Mouse (Mus musculus): ENCODE results near the gene Eno4.
"Not testable (repeated sequence)": the region's sequence is repeated elsewhere in the genome, so short reads cannot be mapped to it uniquely, and the experiment has no call there.

The Eno4 gene

DNA sequence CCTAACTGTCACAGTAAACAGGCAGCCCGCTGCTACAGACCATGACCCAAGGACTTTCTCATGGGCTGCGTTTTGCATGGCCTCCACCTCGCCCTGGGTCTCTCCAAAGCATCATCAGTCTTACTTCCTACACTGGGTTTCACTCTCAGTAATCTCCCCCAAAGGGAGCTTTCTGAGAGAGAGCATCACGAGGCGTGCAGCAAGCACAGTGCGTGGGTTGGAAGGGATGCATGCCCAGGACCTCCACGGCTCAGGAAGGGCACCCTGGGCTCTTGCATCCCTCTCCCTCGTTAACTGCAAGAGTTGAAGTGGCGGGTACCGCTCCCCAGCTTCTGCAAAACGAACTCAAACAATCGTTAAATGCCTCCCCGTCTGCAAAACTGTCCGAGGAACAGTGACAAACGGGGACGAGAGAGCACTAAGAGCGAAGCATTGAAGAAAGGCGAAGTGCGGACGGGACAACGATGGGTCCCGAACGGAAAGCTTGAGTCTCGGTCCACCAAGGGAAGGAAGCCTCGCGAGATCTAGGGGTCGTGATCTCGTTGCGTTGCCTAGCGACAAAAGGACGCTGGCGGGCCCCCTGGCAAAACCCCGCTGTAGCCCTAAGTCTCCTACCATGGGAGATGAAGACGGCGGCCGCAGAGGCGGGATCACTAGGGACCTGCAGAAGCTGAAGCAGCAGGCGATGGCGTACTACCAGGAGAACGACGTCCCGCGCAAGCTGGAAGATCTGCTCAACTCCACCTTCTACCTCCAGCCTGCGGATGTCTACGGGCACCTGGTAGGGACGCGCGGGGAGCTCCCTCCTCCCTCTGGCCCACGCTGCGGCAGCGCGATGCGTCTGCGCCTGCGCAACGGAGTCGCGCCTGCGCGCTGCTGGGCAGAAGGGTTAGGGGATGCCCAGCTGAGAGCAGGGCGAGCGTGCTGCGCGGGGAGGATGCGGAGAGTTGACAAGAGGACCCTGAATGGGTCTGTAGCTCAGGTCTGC is at the start of gene Eno4, which contains the start of gene Hspa12a:
TSS of gene Eno4 (plus strand) at position 585 of the 988 bp plus-strand sequence.
TSS of gene Hspa12a (minus strand) at position 814 of the 988 bp plus-strand sequence.
- in situ Hi-C loops (cut with MboI) = no loop called here

- in situ Hi-C loops (cut with MboI) = no loop called here
Observed at GRCm38 (mm10) chr19:58896216-58896615, 47.0 kb upstream of the Eno4 start.

DNA sequence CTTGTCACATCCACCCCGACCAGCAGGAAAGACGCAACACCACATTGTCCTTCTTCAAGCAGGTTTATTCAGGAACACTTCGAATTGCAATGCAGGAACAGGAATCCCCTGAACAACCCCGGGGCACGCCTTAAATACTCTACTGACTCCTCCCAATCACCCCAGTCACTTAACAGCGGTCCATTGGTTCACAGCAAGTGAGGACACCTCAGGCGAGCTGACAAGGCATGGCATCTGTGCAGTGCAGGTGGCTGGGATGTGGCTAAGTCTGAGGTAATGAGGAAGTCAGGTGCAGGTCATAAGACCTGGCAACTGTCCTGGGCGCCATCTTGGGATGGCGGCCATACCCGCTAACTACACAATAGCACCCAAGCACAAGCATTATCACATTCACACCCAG is 42.8 kb upstream of the Eno4 start:
- in situ Hi-C loops (cut with MboI) = not testable (repeated sequence)

- in situ Hi-C loops (cut with MboI) = no loop called here
Observed at GRCm38 (mm10) chr19:58903079-58903898, 39.9 kb upstream of the Eno4 start.

DNA sequence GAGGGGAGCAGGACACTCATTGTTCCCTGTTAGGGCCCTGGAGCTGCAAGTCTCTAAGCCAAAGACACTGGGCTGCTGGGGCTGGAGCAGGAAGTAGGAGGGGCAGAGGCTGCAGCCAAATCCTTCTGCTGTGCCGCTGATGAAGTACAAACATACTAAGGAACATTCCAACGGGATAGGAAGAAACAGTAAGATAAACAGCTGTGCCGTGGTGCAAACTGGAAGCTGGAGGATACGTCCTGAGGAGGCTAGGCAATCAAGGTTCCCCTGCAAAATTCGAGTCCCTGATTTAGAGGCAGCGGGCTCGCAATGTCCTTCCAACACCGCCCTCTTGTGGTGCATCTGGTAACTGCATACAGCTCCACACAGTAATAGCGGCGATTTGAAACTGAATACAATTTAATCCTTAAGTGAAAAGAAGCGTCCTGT is 39.3 kb upstream of the Eno4 start:
- in situ Hi-C loops (cut with MboI) = no loop called here

- in situ Hi-C loops (cut with MboI) = no loop called here
Observed at GRCm38 (mm10) chr19:58906685-58907084, 36.5 kb upstream of the Eno4 start.

DNA sequence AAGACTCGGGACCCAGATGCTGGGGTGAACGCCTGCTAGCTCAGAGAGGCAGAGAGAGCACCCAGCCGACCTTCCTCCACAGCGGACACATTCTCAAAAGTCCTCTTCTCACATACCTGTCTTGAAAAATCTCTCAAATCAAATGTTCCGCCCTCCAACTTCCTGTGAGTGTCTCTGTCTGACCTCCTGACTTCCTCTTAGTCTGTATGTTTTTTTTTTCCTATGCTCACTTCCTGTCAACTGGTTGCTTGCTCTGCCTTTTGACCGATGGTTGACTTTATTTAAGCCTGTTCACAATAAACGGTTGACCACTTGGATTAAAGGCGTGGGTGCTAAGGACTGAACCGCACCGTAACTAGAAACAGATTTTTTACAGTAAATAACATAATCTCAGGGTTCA is 35.2 kb upstream of the Eno4 start:
- in situ Hi-C loops (cut with MboI) = no loop called here

DNA sequence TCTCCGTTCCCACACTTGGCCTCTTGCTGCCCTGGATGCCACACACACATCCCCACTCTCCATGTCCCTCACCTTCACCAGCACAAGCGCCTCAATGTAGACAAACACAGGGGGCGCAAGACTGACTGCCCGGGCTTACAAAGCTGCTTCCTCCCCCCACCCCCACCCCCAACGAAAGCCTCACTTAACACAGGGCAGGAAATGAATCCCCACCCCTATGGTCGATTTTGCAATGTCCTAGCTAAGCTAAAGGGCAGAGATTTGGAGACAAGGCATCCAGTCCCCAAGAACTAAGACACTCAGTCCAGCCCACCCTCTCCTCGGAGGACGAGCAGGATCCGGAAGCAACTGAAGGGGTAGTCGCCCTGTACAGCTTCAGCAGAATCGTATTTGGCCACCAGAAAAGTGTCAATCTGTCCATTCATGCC is 32.3 kb upstream of the Eno4 start:
- in situ Hi-C loops (cut with MboI) = loop anchor here (10.0 kb wide), 2 partner anchors 106 to 284 kb away; no protein-coding TSS in a partner anchor

- in situ Hi-C loops (cut with MboI) = loop anchor here (10.0 kb wide), 2 partner anchors 107 to 283 kb away; no protein-coding TSS in a partner anchor
Observed at GRCm38 (mm10) chr19:58911386-58911785, 31.8 kb upstream of the Eno4 start.

GRCm38 (mm10) chr19:58913301-58913700 is 29.9 kb upstream of the Eno4 start:
- in situ Hi-C loops (cut with MboI) = loop anchor here (10.0 kb wide), 2 partner anchors 108 to 282 kb away; no protein-coding TSS in a partner anchor

DNA sequence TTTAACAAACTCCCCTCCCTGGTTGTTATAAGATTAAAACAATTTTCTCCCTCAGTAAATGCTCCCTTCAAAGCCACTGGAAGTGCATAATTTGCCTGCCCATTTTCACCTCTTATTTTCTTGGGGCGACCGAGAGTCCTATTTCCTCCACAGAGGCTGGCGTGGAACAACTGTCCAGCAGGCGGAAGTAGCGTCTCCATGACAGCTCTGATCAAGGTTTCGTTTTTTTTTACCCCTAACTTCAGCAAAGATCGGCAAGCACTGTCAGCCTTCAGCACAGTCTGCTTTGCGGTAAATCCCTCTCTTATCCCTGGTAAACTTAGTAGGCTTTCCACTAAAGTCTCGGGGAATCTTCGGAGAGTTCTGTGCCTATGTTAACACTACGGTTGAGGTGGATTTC is 24.6 kb upstream of the Eno4 start:
- in situ Hi-C loops (cut with MboI) = loop anchor here (10.0 kb wide), 2 partner anchors 114 to 276 kb away; no protein-coding TSS in a partner anchor

DNA sequence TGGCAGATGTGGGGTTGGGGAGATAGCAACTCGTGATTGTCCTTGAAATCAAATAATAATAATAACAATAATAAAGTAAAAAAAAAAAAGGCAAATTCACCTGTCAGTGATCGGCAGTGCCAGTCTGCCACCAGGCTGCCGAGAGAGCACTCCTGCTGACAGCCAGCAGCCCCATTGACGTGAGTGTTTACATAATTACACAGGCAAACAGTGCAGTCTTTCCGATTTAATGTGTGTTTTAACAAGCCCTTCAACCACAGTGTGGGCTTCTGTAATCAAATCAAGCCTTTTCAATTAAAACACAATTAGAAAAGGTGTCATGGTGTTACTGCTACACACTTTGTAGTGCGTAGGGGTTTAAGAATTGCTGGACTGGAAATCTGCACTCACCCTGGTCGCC is 24.1 kb upstream of the Eno4 start:
- in situ Hi-C loops (cut with MboI) = loop anchor here (10.0 kb wide), 2 partner anchors 114 to 276 kb away; no protein-coding TSS in a partner anchor

DNA sequence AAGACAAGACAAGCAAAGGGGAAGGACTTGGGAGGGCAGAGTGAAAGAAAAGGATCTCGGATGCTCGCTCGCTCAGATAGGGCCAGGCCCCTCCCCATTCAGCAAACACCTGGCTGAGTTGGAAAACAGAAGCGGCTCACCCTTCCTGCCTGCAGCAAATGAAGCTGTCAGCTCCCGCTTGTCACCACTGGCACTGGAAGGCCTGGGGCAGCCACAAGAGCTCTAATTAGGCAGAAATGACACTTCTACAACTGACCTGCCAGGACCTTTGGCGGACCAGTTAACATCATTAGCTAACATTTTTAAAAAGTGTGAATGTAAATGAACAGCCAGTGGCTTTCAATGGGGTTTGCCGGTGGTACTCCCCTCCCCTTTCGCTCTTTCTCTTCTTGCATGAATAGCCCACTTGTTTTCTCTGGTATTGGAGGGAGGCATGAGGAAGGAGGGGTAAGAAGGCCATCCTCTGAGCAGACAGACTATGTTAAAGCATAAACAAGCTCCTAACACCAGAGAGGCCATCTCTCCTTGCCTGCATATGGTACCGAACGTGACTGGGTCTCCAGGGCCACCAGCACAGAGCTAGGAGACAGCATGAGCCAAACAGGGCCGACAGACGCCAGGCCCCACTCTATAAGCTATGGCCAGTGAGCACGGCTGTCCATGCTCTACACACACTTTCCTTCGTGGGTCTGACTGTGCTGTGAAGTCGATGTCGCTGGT is 12.0 kb upstream of the Eno4 start:
- in situ Hi-C loops (cut with MboI) = no loop called here

DNA sequence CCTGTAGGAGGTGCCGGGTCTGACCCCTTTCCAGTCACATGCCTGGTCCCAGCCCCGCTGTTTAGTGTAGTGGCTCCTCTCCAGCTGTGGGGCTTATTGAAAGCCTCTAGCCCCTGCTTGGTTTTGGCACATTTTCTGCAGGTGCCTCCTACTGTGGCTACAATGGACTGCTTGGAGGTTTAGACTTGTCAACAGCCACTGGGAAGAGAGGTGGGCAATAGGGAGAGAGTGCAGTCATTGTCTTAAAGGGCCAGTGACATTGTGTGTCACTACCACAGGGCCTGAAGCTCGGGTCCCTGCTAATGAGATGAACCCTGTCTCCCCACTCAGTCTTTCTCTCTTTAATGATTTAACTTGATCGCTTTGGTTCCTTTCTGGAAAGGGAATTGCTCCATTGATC is 10.2 kb upstream of the Eno4 start:
- in situ Hi-C loops (cut with MboI) = no loop called here

DNA sequence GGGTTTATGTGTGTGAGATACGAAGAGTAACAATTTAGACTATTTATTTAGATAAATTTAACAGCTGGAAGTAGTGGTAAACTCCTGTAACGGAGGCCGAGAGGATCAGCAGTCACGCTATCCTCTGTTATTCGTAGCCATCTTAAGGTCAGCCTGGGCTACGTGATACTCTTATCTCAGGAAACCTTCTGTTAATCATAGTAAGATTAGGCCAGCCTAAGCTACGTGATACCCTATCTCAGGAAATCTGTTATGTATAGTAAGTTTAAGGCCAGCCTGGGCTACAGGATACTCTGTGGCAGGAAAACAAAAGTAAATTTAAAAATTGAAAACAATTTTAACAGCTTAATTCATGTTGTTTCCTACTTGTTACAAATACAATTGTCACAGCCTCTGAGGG is 2.7 kb downstream of the Eno4 start:
- in situ Hi-C loops (cut with MboI) = no loop called here

DNA sequence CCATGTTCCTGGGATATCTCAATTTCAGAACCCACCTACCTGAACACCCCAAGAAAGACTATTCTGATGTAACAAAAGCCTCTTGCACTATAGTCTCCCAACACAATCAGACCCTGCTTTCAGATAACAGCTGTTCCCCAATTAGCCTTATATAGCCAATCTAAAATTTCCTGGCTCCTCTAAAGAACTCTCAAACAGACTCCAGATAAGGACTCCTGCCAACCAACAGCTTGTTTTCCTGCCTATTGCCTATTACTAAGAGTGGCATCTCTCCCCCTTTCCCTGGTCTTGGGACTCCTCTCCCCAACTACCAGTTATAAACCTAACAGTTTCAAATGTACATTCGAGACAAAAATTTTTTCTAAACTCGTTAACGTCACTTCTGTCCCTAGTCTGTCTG is 8.3 kb downstream of the Eno4 start:
- in situ Hi-C loops (cut with MboI) = no loop called here

DNA sequence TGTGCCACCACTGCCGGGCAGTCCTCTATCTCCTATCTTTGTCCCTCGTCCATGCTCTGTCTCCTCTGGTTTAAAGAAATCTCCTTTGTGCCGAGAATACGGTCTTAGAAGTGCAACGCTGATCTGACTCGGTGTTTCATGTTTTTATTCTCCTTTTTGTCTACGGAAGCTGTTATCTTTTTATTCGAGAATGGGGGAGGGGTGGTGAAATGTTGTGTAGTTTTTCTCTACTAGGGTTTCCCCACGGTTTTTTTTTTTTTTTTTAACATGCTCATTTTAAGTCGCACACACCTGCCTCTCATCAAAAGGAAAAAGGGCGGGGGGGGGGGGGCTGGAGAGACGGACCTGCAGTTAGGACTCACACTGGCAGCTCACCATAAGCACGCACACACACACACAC is 9.0 kb downstream of the Eno4 start:
- in situ Hi-C loops (cut with MboI) = no loop called here

GRCm38 (mm10) chr19:58954779-58955178 is 11.6 kb downstream of the Eno4 start:
- in situ Hi-C loops (cut with MboI) = no loop called here

GRCm38 (mm10) chr19:58963011-58963410 is 19.8 kb downstream of the Eno4 start:
- in situ Hi-C loops (cut with MboI) = no loop called here

DNA sequence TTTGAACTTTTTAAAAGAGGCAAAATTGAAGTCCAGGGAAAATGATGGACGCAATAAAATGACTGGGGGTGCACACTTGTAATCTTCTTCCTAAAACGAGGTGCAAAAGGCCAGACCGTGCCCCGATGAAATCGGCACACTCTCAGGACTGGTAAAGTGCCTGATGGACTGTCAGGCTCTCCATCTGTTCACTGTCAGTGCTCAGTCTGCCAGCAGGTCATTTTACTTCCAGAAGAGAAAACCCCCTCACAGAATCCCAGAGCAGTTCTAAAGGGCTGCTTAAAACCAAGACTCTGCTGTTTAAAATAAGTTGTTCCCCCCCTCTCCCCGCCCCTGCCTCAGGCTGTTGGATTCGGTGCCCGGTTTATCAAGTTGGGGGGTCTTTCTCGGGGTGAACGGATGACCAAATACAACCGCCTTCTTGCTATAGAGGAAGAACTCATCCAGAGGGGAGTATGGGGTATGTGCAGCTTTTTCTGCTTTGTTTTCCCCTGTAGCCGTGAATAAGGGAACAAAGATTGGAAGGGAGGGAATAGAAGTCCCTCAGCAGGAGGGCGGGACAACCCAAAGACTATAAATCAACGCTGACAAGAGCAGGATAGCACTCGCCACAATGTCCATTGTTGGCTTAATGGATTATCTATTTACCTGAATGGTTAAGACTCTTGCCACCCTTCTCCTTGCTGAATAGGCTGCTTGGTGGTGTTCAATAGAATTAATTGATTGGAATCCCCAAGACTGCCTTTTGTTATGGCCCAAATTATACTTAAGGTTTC is 25.7 kb downstream of the Eno4 start:
- in situ Hi-C loops (cut with MboI) = no loop called here

DNA sequence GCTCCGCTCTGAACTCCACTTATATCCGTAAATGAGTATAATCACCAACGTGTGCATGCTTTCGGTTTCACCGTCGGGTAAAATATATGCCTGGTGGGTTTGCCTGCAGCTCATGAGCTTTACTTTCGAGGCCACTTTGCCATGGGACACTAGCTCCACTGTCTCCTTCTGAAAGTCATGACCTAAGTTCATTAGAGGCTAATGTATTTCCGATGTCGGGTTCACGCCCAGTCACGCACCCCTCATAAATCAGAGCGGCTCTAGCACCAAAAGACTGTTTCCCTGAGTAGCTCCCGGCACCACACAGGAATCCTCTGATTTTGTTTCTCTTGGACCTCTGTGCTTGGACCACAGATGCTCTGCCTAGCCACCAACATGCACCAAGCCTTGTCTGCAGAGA is 27.6 kb downstream of the Eno4 start:
- in situ Hi-C loops (cut with MboI) = no loop called here
